Mouse (Mus musculus): Measurements from ENCODE around the gene Hus1b.

The Hus1b gene

GRCm38 (mm10) chr13:30952044-30952443 is 4.5 kb upstream of the Hus1b start:
- DNase-seq (ENCODE audit: low read depth in 2 of 2, low spot score in 2 of 2), result no peak

GRCm38 (mm10) chr13:30949181-30949580 is 1.6 kb upstream of the Hus1b start:
- DNase-seq (ENCODE audit: low read depth in 2 of 2, low spot score in 2 of 2), result no peak

DNA sequence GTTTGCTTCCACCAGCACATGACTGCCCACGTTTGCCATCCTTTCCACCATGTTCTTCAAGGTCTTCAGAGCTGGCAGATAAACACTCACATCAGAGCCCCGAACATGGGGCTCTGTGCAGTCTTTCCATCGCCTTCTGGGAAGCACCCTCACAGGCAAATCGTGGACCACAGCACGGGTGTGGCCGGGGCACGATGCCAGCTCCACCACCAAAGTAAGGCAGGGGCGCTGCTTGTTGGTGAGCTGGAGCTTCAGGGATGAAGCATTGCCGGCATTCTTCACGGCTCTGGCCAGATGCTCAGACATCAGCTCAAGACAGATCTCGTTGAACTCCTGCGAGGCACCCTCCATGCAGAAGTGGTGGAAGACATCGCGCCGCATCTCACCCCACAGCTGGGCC is 430 bp downstream of the Hus1b start:
- DNase-seq (ENCODE audit: low read depth in 2 of 2, low spot score in 2 of 2), result no peak

DNA sequence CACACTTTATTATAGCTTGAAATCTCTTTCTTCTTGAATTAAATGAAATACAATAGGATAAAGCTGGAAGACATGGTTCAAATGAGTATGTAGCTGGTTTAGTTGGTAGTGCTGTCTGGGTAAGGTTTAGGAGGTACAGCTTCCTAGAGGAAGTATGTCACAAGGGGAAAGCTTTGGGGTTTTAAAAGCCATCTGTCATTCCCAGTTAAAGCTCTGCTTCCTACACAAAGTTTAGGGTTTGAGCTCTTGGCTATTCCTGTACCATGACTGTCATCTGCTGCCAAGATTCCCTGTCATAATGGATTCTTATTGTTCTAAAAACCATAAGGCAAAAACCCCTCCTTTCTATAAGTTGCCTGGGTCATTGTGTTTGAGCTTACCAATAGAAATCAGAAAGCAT is 1.8 kb downstream of the Hus1b start:
- no peak for DNase-seq (ENCODE audit: low read depth in 2 of 2, low spot score in 2 of 2)

GRCm38 (mm10) chr13:30932972-30933371 is 14.6 kb downstream of the Hus1b start:
- peak in 1 of 2 experiments; percentile 1 for DNase-seq (ENCODE audit: low read depth in 2 of 2, low spot score in 2 of 2)

- DNase-seq (ENCODE audit: low read depth in 2 of 2, low spot score in 2 of 2), result no peak
Measured at GRCm38 (mm10) chr13:30931613-30932012, 15.9 kb downstream of the Hus1b start.

- no peak for DNase-seq (ENCODE audit: low read depth in 2 of 2, low spot score in 2 of 2)
Measured at GRCm38 (mm10) chr13:30929119-30929518, 18.4 kb downstream of the Hus1b start.

DNA sequence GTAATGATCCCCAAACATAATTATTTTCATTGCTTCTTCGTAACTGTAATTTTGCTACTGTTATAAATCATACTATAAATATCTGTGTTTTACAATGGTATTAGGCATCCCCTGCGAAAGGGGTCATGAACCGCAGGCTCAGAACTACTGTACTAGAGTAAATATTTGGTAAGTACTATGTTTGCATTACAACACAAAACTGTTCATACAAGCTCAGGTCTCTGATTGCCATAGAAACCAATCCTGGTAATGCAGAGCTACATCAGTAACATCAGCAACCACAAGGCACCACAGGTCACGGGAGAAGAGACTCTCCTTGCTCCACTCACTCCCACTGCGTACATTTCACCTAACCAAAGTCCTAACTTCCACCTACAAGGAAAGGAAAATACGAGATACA is 23.3 kb downstream of the Hus1b start:
- no peak for DNase-seq (ENCODE audit: low read depth in 2 of 2, low spot score in 2 of 2)

DNA sequence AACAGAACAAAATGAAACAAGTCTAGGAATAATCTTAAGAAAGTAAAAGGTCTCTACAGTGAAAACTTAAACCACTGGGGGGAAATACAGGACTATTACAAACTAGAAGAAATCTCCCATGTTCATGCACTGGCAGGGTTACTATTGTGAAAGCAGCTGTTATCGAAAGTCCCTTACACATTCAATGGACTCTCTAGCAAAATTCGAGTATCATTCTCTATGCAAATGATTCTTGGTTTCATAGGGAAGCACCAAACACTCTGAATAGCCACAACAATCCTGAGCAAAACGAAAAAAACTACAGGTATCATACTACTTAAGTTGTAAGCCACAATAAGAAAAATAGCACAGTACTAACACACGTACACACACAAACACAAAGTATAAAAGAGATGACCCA is 25.6 kb downstream of the Hus1b start:
- DNase-seq (ENCODE audit: low read depth in 2 of 2, low spot score in 2 of 2), result no peak

GRCm38 (mm10) chr13:30913757-30914156 is 33.8 kb downstream of the Hus1b start:
- DNase-seq (ENCODE audit: low read depth in 2 of 2, low spot score in 2 of 2), result no peak

GRCm38 (mm10) chr13:30913028-30913427 is 34.5 kb downstream of the Hus1b start:
- DNase-seq (ENCODE audit: low read depth in 2 of 2, low spot score in 2 of 2), result no peak

GRCm38 (mm10) chr13:30911931-30912625 is 35.5 kb downstream of the Hus1b start:
- DNase-seq (ENCODE audit: low read depth in 2 of 2, low spot score in 2 of 2), result no peak

GRCm38 (mm10) chr13:30910889-30911288 is 36.7 kb downstream of the Hus1b start:
- no peak for DNase-seq (ENCODE audit: low read depth in 2 of 2, low spot score in 2 of 2)

- DNase-seq (ENCODE audit: low read depth in 2 of 2, low spot score in 2 of 2), result no peak
Measured at GRCm38 (mm10) chr13:30902286-30902685, 45.3 kb downstream of the Hus1b start.

DNA sequence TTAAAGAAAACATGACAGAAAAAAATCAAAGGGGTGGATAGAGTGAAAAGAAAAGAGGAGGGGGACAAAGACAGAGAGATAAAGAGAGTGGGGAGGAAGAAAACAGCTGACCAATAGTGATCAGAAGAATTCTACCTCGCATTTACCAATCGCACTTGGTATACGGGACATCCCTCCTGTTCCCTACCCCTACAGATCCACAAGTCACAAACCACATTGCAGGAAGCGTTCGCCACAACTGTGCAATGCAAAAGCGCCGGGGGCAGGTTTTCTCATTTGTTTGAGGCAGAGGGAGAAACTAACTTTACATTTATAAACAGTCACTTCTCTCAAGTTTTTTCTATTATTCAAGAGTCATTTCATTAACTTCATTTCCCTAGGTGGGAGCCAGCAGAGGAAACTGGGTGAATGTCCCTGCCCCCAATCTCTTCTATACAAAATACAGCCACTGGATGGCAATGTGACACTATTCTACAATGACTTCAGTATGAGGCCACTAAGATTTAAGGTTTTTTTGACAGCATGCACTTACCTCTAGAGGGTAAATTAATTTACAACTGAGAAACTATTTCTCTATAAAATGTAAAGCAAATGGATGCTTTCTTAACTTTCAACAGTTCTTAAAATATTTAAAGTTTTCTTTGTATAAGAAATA is 46.0 kb downstream of the Hus1b start:
- no peak for DNase-seq (ENCODE audit: low read depth in 2 of 2, low spot score in 2 of 2)

Measured in CD8-positive naive resting alpha-beta T cell, adult 2 months (primary cell).